Mouse (Mus musculus): Measurements from ENCODE around the gene Xrra1. TPM values are rescaled to one million over a fixed set of nuclear protein-coding genes. Genes with fewer than 3 reads are reported as not detected.

Gene Xrra1
- polyA plus RNA-seq, 1 experiment from 2014 or later: 0.39 TPM

GRCm38 (mm10) chr7:99858175-99858812, 622 bp upstream of the Xrra1 start:
- H3K4me1 ChIP-seq (ENCODE audit: control insufficient read depth, insufficient read depth, low read length): peaks cover 7% of the 10 kb centered on the region
- H3K9me3 ChIP-seq (replicated peaks; ENCODE audit: control insufficient read depth, low read length): no peaks in the 10 kb centered on the region
- peak overlapping the region; percentile 71 for H3K9ac ChIP-seq (ENCODE audit: low read length)
- peak overlapping the region; percentile 63 for H3K4me2 ChIP-seq (ENCODE audit: low read length)
- 1% methylated on average over 19 of the region's 19 CpGs for WGBS
- H3K36me3 ChIP-seq (ENCODE audit: control insufficient read depth, insufficient read depth, low read length): peaks cover 26% of the 10 kb centered on the region
- H3K27me3 ChIP-seq (replicated peaks; ENCODE audit: control insufficient read depth, insufficient read depth, low read length): no peaks in the 10 kb centered on the region
- peak overlapping the region; percentile 58 for H3K4me3 ChIP-seq (ENCODE audit: low read depth, low read length)
- ATAC-seq (peak; percentile 66), DNase-seq (ENCODE audit: low spot score) (no peak)
- peak overlapping the region; percentile 50; the same call in 1 of the 2 replicates for H3K27ac ChIP-seq (ENCODE audit: low read depth, low read length)

- no peak within 1 kb of the TSS for H3K9ac ChIP-seq (ENCODE audit: low read length)
- H3K4me1 ChIP-seq (ENCODE audit: control insufficient read depth, insufficient read depth, low read length): no peaks in the 10 kb centered on the region
- 68% methylated on average over 7 of the region's 7 CpGs for WGBS
- no peak within 1 kb of the TSS for H3K4me2 ChIP-seq (ENCODE audit: low read length)
- DNase-seq (ENCODE audit: low spot score): no peak
- H3K4me3 ChIP-seq (ENCODE audit: low read depth, low read length): no peak within 1 kb of the TSS
- ATAC-seq: no peak
- H3K36me3 ChIP-seq (ENCODE audit: control insufficient read depth, insufficient read depth, low read length): no peaks in the 10 kb centered on the region
- no peaks in the 10 kb centered on the region for H3K27me3 ChIP-seq (replicated peaks; ENCODE audit: control insufficient read depth, insufficient read depth, low read length)
- H3K27ac ChIP-seq (ENCODE audit: low read depth, low read length): no peak within 1 kb of the TSS
- H3K9me3 ChIP-seq (replicated peaks; ENCODE audit: control insufficient read depth, low read length): no peaks in the 10 kb centered on the region
These were observed 4.4 kb downstream of the Xrra1 start, which contains the start of gene Spcs2 for GRCm38 (mm10) chr7:99863362-99863761. Spcs2 (minus strand) TSS chr7:99863462.

- 36% methylated on average over 11 of the region's 11 CpGs for WGBS
- Histone ChIP-seq H3K36me3 (ENCODE audit: control insufficient read depth, insufficient read depth, low read length) (no peaks in the 10 kb centered on the region), H3K27me3 (replicated peaks; ENCODE audit: control insufficient read depth, insufficient read depth, low read length) (no peaks in the 10 kb centered on the region), H3K4me3 (ENCODE audit: low read depth, low read length) (no peak overlapping the region), H3K9ac (ENCODE audit: low read length) (no peak overlapping the region), H3K27ac (ENCODE audit: low read depth, low read length) (no peak overlapping the region), H3K9me3 (replicated peaks; ENCODE audit: control insufficient read depth, low read length) (no peaks in the 10 kb centered on the region), H3K4me2 (ENCODE audit: low read length) (no peak overlapping the region), H3K4me1 (ENCODE audit: control insufficient read depth, insufficient read depth, low read length) (no peaks in the 10 kb centered on the region)
- DNase-seq (ENCODE audit: low spot score) (no peak), ATAC-seq (no peak)
These were observed 5.5 kb downstream of the Xrra1 start for GRCm38 (mm10) chr7:99864241-99865028.

GRCm38 (mm10) chr7:99865219-99865618, 6.3 kb downstream of the Xrra1 start:
- WGBS: 42% methylated on average over 3 of the region's 3 CpGs
- H3K9ac ChIP-seq (ENCODE audit: low read length): no peak overlapping the region
- H3K4me1 ChIP-seq (ENCODE audit: control insufficient read depth, insufficient read depth, low read length): no peaks in the 10 kb centered on the region
- no peaks in the 10 kb centered on the region for H3K27me3 ChIP-seq (replicated peaks; ENCODE audit: control insufficient read depth, insufficient read depth, low read length)
- no peak for ATAC-seq
- DNase-seq (ENCODE audit: low spot score): no peak
- H3K36me3 ChIP-seq (ENCODE audit: control insufficient read depth, insufficient read depth, low read length): no peaks in the 10 kb centered on the region
- H3K4me2 ChIP-seq (ENCODE audit: low read length): no peak overlapping the region
- H3K9me3 ChIP-seq (replicated peaks; ENCODE audit: control insufficient read depth, low read length): no peaks in the 10 kb centered on the region
- no peak overlapping the region for H3K27ac ChIP-seq (ENCODE audit: low read depth, low read length)
- no peak overlapping the region for H3K4me3 ChIP-seq (ENCODE audit: low read depth, low read length)

DNA sequence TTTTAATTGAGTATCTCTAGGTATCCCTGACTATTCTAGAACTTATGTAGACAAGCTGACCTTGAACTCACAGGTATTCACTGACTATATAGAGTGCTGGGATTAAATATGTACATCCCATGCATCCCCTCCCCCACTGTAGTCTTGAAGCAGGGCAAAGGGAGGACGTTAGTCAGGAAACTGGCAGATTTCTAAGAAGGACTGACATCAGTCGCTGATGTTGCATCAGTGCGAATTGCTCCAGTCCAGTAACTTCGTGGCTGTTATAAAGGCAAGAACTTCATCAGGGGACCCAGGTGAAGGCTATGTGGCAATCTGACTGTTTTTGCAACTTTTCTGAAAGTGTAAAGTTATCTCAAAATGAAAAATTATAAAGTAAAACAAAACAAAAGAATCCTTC, 10.4 kb downstream of the Xrra1 start:
- no peaks in the 10 kb centered on the region for H3K4me1 ChIP-seq (ENCODE audit: control insufficient read depth, insufficient read depth, low read length)
- no peaks in the 10 kb centered on the region for H3K27me3 ChIP-seq (replicated peaks; ENCODE audit: control insufficient read depth, insufficient read depth, low read length)
- no peak overlapping the region for H3K4me3 ChIP-seq (ENCODE audit: low read depth, low read length)
- no peak overlapping the region for H3K27ac ChIP-seq (ENCODE audit: low read depth, low read length)
- no peak for ATAC-seq
- 75% methylated on average over 4 of the region's 4 CpGs for WGBS
- no peak overlapping the region for H3K4me2 ChIP-seq (ENCODE audit: low read length)
- no peak for DNase-seq (ENCODE audit: low spot score)
- no peak overlapping the region for H3K9ac ChIP-seq (ENCODE audit: low read length)
- H3K9me3 ChIP-seq (replicated peaks; ENCODE audit: control insufficient read depth, low read length): no peaks in the 10 kb centered on the region
- no peaks in the 10 kb centered on the region for H3K36me3 ChIP-seq (ENCODE audit: control insufficient read depth, insufficient read depth, low read length)

DNA sequence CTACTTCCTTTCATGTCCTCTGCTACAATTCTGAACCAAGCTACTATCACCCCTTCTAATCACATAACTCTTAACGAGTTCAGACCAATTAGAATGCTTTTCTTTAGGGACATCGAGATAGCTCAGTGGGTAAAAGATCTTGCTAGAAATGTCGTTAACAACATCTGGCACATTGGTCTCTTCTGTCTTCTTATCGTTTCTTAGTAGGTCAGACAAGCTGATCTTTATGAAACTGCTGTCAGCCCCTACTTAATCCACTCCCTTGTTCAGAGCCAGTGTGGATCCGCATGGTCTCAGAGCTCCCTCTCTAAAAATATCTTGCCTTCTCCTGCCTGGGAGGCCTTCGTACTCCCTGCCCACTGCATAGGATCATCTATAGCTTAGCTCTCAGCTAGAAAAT, 15.0 kb downstream of the Xrra1 start:
- no peaks in the 10 kb centered on the region for H3K27me3 ChIP-seq (replicated peaks; ENCODE audit: control insufficient read depth, insufficient read depth, low read length)
- ATAC-seq (no peak), DNase-seq (ENCODE audit: low spot score) (no peak)
- 44% methylated on average over 6 of the region's 6 CpGs for WGBS
- H3K4me1 ChIP-seq (ENCODE audit: control insufficient read depth, insufficient read depth, low read length): no peaks in the 10 kb centered on the region
- H3K4me3 ChIP-seq (ENCODE audit: low read depth, low read length): no peak overlapping the region
- H3K9ac ChIP-seq (ENCODE audit: low read length): no peak overlapping the region
- no peak overlapping the region for H3K4me2 ChIP-seq (ENCODE audit: low read length)
- H3K9me3 ChIP-seq (replicated peaks; ENCODE audit: control insufficient read depth, low read length): no peaks in the 10 kb centered on the region
- H3K27ac ChIP-seq (ENCODE audit: low read depth, low read length): no peak overlapping the region
- no peaks in the 10 kb centered on the region for H3K36me3 ChIP-seq (ENCODE audit: control insufficient read depth, insufficient read depth, low read length)

- Histone ChIP-seq H3K36me3 (ENCODE audit: control insufficient read depth, insufficient read depth, low read length) (no peaks in the 10 kb centered on the region), H3K4me3 (ENCODE audit: low read depth, low read length) (no peak overlapping the region), H3K4me2 (ENCODE audit: low read length) (no peak overlapping the region), H3K4me1 (ENCODE audit: control insufficient read depth, insufficient read depth, low read length) (no peaks in the 10 kb centered on the region), H3K9me3 (replicated peaks; ENCODE audit: control insufficient read depth, low read length) (no peaks in the 10 kb centered on the region), H3K9ac (ENCODE audit: low read length) (no peak overlapping the region), H3K27me3 (replicated peaks; ENCODE audit: control insufficient read depth, insufficient read depth, low read length) (no peaks in the 10 kb centered on the region), H3K27ac (ENCODE audit: low read depth, low read length) (no peak overlapping the region)
- 52% methylated on average over 5 of the region's 5 CpGs for WGBS
- ATAC-seq (no peak), DNase-seq (ENCODE audit: low spot score) (no peak)
These were observed 17.0 kb downstream of the Xrra1 start for GRCm38 (mm10) chr7:99875891-99876290.

GRCm38 (mm10) chr7:99876345-99876744, 17.4 kb downstream of the Xrra1 start:
- H3K36me3 ChIP-seq (ENCODE audit: control insufficient read depth, insufficient read depth, low read length): no peaks in the 10 kb centered on the region
- no peak overlapping the region for H3K4me3 ChIP-seq (ENCODE audit: low read depth, low read length)
- H3K9ac ChIP-seq (ENCODE audit: low read length): no peak overlapping the region
- no peaks in the 10 kb centered on the region for H3K27me3 ChIP-seq (replicated peaks; ENCODE audit: control insufficient read depth, insufficient read depth, low read length)
- 0% methylated on average over 3 of the region's 3 CpGs for WGBS
- no peaks in the 10 kb centered on the region for H3K9me3 ChIP-seq (replicated peaks; ENCODE audit: control insufficient read depth, low read length)
- ATAC-seq: peak; percentile 65
- DNase-seq (ENCODE audit: low spot score): peak; percentile 92
- H3K27ac ChIP-seq (ENCODE audit: low read depth, low read length): no peak overlapping the region
- no peaks in the 10 kb centered on the region for H3K4me1 ChIP-seq (ENCODE audit: control insufficient read depth, insufficient read depth, low read length)
- H3K4me2 ChIP-seq (ENCODE audit: low read length): no peak overlapping the region

GRCm38 (mm10) chr7:99878254-99878653, 19.3 kb downstream of the Xrra1 start:
- Histone ChIP-seq H3K4me2 (ENCODE audit: low read length) (no peak overlapping the region), H3K9ac (ENCODE audit: low read length) (no peak overlapping the region), H3K36me3 (ENCODE audit: control insufficient read depth, insufficient read depth, low read length) (no peaks in the 10 kb centered on the region), H3K27ac (ENCODE audit: low read depth, low read length) (no peak overlapping the region), H3K9me3 (replicated peaks; ENCODE audit: control insufficient read depth, low read length) (no peaks in the 10 kb centered on the region), H3K4me3 (ENCODE audit: low read depth, low read length) (no peak overlapping the region), H3K27me3 (replicated peaks; ENCODE audit: control insufficient read depth, insufficient read depth, low read length) (no peaks in the 10 kb centered on the region), H3K4me1 (ENCODE audit: control insufficient read depth, insufficient read depth, low read length) (no peaks in the 10 kb centered on the region)
- WGBS: 81% methylated on average over 2 of the region's 2 CpGs
- peak; percentile 34; the same call in 1 of the 2 replicates for ATAC-seq
- DNase-seq (ENCODE audit: low spot score): peak; percentile 55

Data from forebrain, embryonic 14.5 days (tissue).